Mouse (Mus musculus) CH12.LX (cell line): ENCODE data around the gene Gtf2ird2.

Experiments used
- CHD1 ChIP-seq: IDR thresholded peaks from 2 replicates; pipeline ENCODE4 v1.6.1; 2012; ENCODE audit warnings: low read depth, low read length, improper control_type of control experiment, inconsistent platforms
- CTCF ChIP-seq, 2 experiments: IDR thresholded peaks in 1 of 2; conservative IDR thresholded peaks in 1 of 2; 2 replicates each; pipeline ENCODE4 v1.5.1; 2011 to 2012; ENCODE audit warnings: low read depth in 2 of 2, low read length in 2 of 2, improper control_type of control experiment in 1 of 2, inconsistent platforms in 1 of 2, mild to moderate bottlenecking in 1 of 2, moderate library complexity in 1 of 2
- E2F4 ChIP-seq: IDR thresholded peaks from 2 replicates; pipeline ENCODE4 v1.6.1; 2011; ENCODE audit warnings: low read depth, low read length, improper control_type of control experiment; ENCODE audit not compliant: insufficient replicate concordance
- EP300 ChIP-seq: IDR thresholded peaks from 2 replicates; pipeline ENCODE4 v1.6.1; 2011; ENCODE audit warnings: low read length, improper control_type of control experiment
- GABPA ChIP-seq: IDR thresholded peaks from 2 replicates; pipeline ENCODE4 v1.6.1; 2012; ENCODE audit warnings: low read depth, low read length, improper control_type of control experiment, inconsistent platforms; ENCODE audit not compliant: insufficient replicate concordance
- MXI1 ChIP-seq: IDR thresholded peaks from 2 replicates; pipeline ENCODE4 v1.6.1; 2011; ENCODE audit warnings: mild to moderate bottlenecking, low read depth, low read length, improper control_type of control experiment
- POLR2AphosphoS2 ChIP-seq: IDR thresholded peaks from 2 replicates; pipeline ENCODE4 v1.6.1; 2011; ENCODE audit warnings: low read depth, low read length, improper control_type of control experiment
- USF2 ChIP-seq: conservative IDR thresholded peaks from 2 replicates; pipeline ENCODE4 v1.6.1; 2011; ENCODE audit warnings: low read depth, low read length, improper control_type of control experiment

- TF ChIP-seq GABPA (no peak), CTCF (conservative IDR thresholded peaks at IDR 0.05 in 1 of 2, IDR thresholded peaks at IDR 0.05 in 1 of 2; ENCODE audit: low read depth in 2 of 2, low read length in 2 of 2) (no peak), USF2 (no peak), CHD1 (no peak), MXI1 (no peak), POLR2AphosphoS2 (no peak), EP300 (no peak), E2F4 (no peak)
Measured at GRCm38 (mm10) chr5:134164688-134165087, 19.1 kb upstream of the Gtf2ird2 start.
